Mouse (Mus musculus): Measurements from ENCODE around the gene Lrtm2. TPM values are rescaled to one million over a fixed set of nuclear protein-coding genes. Genes with fewer than 3 reads are reported as not detected.

The Lrtm2 gene
- 0.11 and 0.24 TPM in 2 replicates for polyA plus RNA-seq (2012; rRNA removed)

GRCm38 (mm10) chr6:119330506-119330905, at the start of gene Lrtm2:
Gene Lrtm2, minus strand, starts transcription at chr6:119330766.

Other genes with a start within 250 kb of the Lrtm2 start
- gene Dcp1b, start 155.5 kb downstream of the Lrtm2 start, polyA plus RNA-seq (2012; rRNA removed) = 8.5 and 9.4 TPM in 2 replicates
- 2.8 and 3.5 TPM in 2 replicates for gene Cacna1c, start 134.3 kb downstream of the Lrtm2 start, polyA plus RNA-seq (2012; rRNA removed)
- gene Cacna2d4, start 94.2 kb downstream of the Lrtm2 start, polyA plus RNA-seq (2012; rRNA removed) = 0.42 and 0.57 TPM in 2 replicates
- 35.6 and 39.2 TPM in 2 replicates for gene Adipor2, start 86.9 kb upstream of the Lrtm2 start, polyA plus RNA-seq (2012; rRNA removed)
- gene Fbxl14, start 148.9 kb upstream of the Lrtm2 start, polyA plus RNA-seq (2012; rRNA removed) = 33.9 and 43.7 TPM in 2 replicates
- 2.1 and 3.3 TPM in 2 replicates for gene Wnt5b, start 213.6 kb upstream of the Lrtm2 start, polyA plus RNA-seq (2012; rRNA removed)

Measured in stomach, adult 2 months (tissue).